Mouse (Mus musculus): ENCODE data around the gene A630001G21Rik. TPM values are rescaled to one million over a fixed set of nuclear protein-coding genes. Genes with fewer than 3 reads are reported as not detected.
"Not testable (repeated sequence)": the region's sequence is repeated elsewhere in the genome, so short reads cannot be mapped to it uniquely, and the experiment has no call there.

The A630001G21Rik gene
- 1.5 and 1.8 TPM in 2 replicates for polyA plus RNA-seq (2015; fragmentation: Nextera tagmentation; extraction: Ambion mirVana)

- WGBS, result 89% methylated on average over 4 of the region's 4 CpGs
These were observed at the start of gene A630001G21Rik for GRCm38 (mm10) chr1:85778436-85778835. TSS of gene A630001G21Rik (minus strand) at chr1:85778643.

GRCm38 (mm10) chr1:85827166-85827565, 48.7 kb upstream of the A630001G21Rik start:
- H3K27me3 ChIP-seq (replicated peaks; ENCODE audit: insufficient read depth, low read length), result no peaks in the 10 kb centered on the region
- H3K9ac ChIP-seq (replicated peaks; ENCODE audit: low read depth), result no peak overlapping the region
- H3K4me3 ChIP-seq (ENCODE audit: low read depth, low read length), result no peak overlapping the region
- H3K27ac ChIP-seq (ENCODE audit: low read length), result peak overlapping the region; percentile 16; the same call in 1 of the 2 replicates
- no peak for TF ChIP-seq CTCF (IDR thresholded peaks at IDR 0.05)
- TF ChIP-seq EP300 (IDR thresholded peaks at IDR 0.05), result peak; percentile 81
- peak; percentile 75 for ATAC-seq
- peaks cover 5% of the 10 kb centered on the region; the same call in 1 of the 2 replicates for H3K36me3 ChIP-seq (ENCODE audit: insufficient read depth, low read length)
- DNase-seq (ENCODE audit: low spot score), result peak; percentile 59
- H3K4me2 ChIP-seq (replicated peaks; ENCODE audit: low read depth, low read length), result no peak overlapping the region
- WGBS, result 52% methylated on average over 5 of the region's 5 CpGs
- H3K4me1 ChIP-seq (ENCODE audit: insufficient read depth, low read depth, low read length), result peaks cover 14% of the 10 kb centered on the region
- H3K9me3 ChIP-seq (ENCODE audit: low read length), result no peaks in the 10 kb centered on the region

More at GRCm38 (mm10) chr1:85778436-85778835, at the start of gene A630001G21Rik:
- no peak for TF ChIP-seq EP300 (IDR thresholded peaks at IDR 0.05)
- Histone ChIP-seq H3K4me3 (ENCODE audit: low read depth, low read length) (no peak within 1 kb of the TSS), H3K9me3 (ENCODE audit: low read length) (no peaks in the 10 kb centered on the region), H3K36me3 (ENCODE audit: insufficient read depth, low read length) (no peaks in the 10 kb centered on the region), H3K27me3 (replicated peaks; ENCODE audit: insufficient read depth, low read length) (no peaks in the 10 kb centered on the region), H3K9ac (replicated peaks; ENCODE audit: low read depth) (no peak within 1 kb of the TSS), H3K4me2 (replicated peaks; ENCODE audit: low read depth, low read length) (no peak within 1 kb of the TSS), H3K4me1 (ENCODE audit: insufficient read depth, low read depth, low read length) (no peaks in the 10 kb centered on the region), H3K27ac (ENCODE audit: low read length) (no peak within 1 kb of the TSS)
- ATAC-seq, result no peak
- no peak for DNase-seq (ENCODE audit: low spot score)

- WGBS, result 60% methylated on average over 3 of the region's 3 CpGs
- Histone ChIP-seq H3K36me3 (ENCODE audit: insufficient read depth, low read length) (peaks cover 12% of the 10 kb centered on the region; the same call in 1 of the 2 replicates), H3K27me3 (replicated peaks; ENCODE audit: insufficient read depth, low read length) (no peaks in the 10 kb centered on the region), H3K27ac (ENCODE audit: low read length) (no peak overlapping the region), H3K9me3 (ENCODE audit: low read length) (no peaks in the 10 kb centered on the region), H3K4me1 (ENCODE audit: insufficient read depth, low read depth, low read length) (peaks cover 14% of the 10 kb centered on the region), H3K4me2 (replicated peaks; ENCODE audit: low read depth, low read length) (no peak overlapping the region), H3K9ac (replicated peaks; ENCODE audit: low read depth) (no peak overlapping the region), H3K4me3 (ENCODE audit: low read depth, low read length) (no peak overlapping the region)
- peak; percentile 52; the same call in 1 of the 2 replicates for TF ChIP-seq EP300 (IDR thresholded peaks at IDR 0.05)
- no peak for TF ChIP-seq CTCF (IDR thresholded peaks at IDR 0.05)
- DNase-seq (ENCODE audit: low spot score), result peak; percentile 70
- ATAC-seq, result peak; percentile 77
These were observed 46.5 kb upstream of the A630001G21Rik start for GRCm38 (mm10) chr1:85824905-85825304.

- Histone ChIP-seq H3K27ac (ENCODE audit: low read length) (no peak overlapping the region), H3K4me1 (ENCODE audit: insufficient read depth, low read depth, low read length) (peaks cover 14% of the 10 kb centered on the region), H3K27me3 (replicated peaks; ENCODE audit: insufficient read depth, low read length) (no peaks in the 10 kb centered on the region), H3K36me3 (ENCODE audit: insufficient read depth, low read length) (peaks cover 22% of the 10 kb centered on the region), H3K4me3 (ENCODE audit: low read depth, low read length) (no peak overlapping the region), H3K9me3 (ENCODE audit: low read length) (no peaks in the 10 kb centered on the region), H3K4me2 (replicated peaks; ENCODE audit: low read depth, low read length) (no peak overlapping the region), H3K9ac (replicated peaks; ENCODE audit: low read depth) (no peak overlapping the region)
- WGBS, result 86% methylated on average over 8 of the region's 8 CpGs
- TF ChIP-seq EP300 (IDR thresholded peaks at IDR 0.05) (no peak), CTCF (IDR thresholded peaks at IDR 0.05) (no peak)
- ATAC-seq (no peak), DNase-seq (ENCODE audit: low spot score) (no peak)
These were observed 43.8 kb upstream of the A630001G21Rik start for GRCm38 (mm10) chr1:85822239-85822638.

GRCm38 (mm10) chr1:85819695-85820094, 41.3 kb upstream of the A630001G21Rik start:
- no peak for ATAC-seq

GRCm38 (mm10) chr1:85818121-85818520, 39.7 kb upstream of the A630001G21Rik start:
- Histone ChIP-seq H3K9ac (replicated peaks; ENCODE audit: low read depth) (no peak overlapping the region), H3K27me3 (replicated peaks; ENCODE audit: insufficient read depth, low read length) (no peaks in the 10 kb centered on the region), H3K36me3 (ENCODE audit: insufficient read depth, low read length) (peaks cover 19% of the 10 kb centered on the region), H3K4me1 (ENCODE audit: insufficient read depth, low read depth, low read length) (peaks cover 7% of the 10 kb centered on the region; the same call in 1 of the 2 replicates), H3K4me2 (replicated peaks; ENCODE audit: low read depth, low read length) (no peak overlapping the region), H3K4me3 (ENCODE audit: low read depth, low read length) (no peak overlapping the region), H3K9me3 (ENCODE audit: low read length) (no peaks in the 10 kb centered on the region), H3K27ac (ENCODE audit: low read length) (no peak overlapping the region)
- TF ChIP-seq EP300 (IDR thresholded peaks at IDR 0.05) (no peak), CTCF (IDR thresholded peaks at IDR 0.05) (no peak)
- no peak for ATAC-seq
- 81% methylated on average over 6 of the region's 6 CpGs for WGBS
- no peak for DNase-seq (ENCODE audit: low spot score)

More at GRCm38 (mm10) chr1:85819695-85820094, 41.3 kb upstream of the A630001G21Rik start:
- DNase-seq (ENCODE audit: low spot score), result no peak
- Histone ChIP-seq H3K4me1 (ENCODE audit: insufficient read depth, low read depth, low read length) (peaks cover 3% of the 10 kb centered on the region; the same call in 1 of the 2 replicates), H3K4me2 (replicated peaks; ENCODE audit: low read depth, low read length) (no peak overlapping the region), H3K9me3 (ENCODE audit: low read length) (no peaks in the 10 kb centered on the region), H3K9ac (replicated peaks; ENCODE audit: low read depth) (no peak overlapping the region), H3K27me3 (replicated peaks; ENCODE audit: insufficient read depth, low read length) (no peaks in the 10 kb centered on the region), H3K4me3 (ENCODE audit: low read depth, low read length) (no peak overlapping the region), H3K27ac (ENCODE audit: low read length) (no peak overlapping the region), H3K36me3 (ENCODE audit: insufficient read depth, low read length) (peaks cover 22% of the 10 kb centered on the region)
- TF ChIP-seq CTCF (IDR thresholded peaks at IDR 0.05) (peak; percentile 50), EP300 (IDR thresholded peaks at IDR 0.05) (no peak)
- WGBS, result 97% methylated on average over 1 of the region's 1 CpGs

GRCm38 (mm10) chr1:85814213-85814612, 35.8 kb upstream of the A630001G21Rik start:
- not testable (repeated sequence) for H3K27ac ChIP-seq (ENCODE audit: low read length); H3K9me3 ChIP-seq (ENCODE audit: low read length); H3K9ac ChIP-seq (replicated peaks; ENCODE audit: low read depth); H3K27me3 ChIP-seq (replicated peaks; ENCODE audit: insufficient read depth, low read length); DNase-seq (ENCODE audit: low spot score); ATAC-seq; H3K4me3 ChIP-seq (ENCODE audit: low read depth, low read length); H3K4me2 ChIP-seq (replicated peaks; ENCODE audit: low read depth, low read length); H3K36me3 ChIP-seq (ENCODE audit: insufficient read depth, low read length)
- peaks cover 16% of the 10 kb centered on the region; the same call in 1 of the 2 replicates for H3K4me1 ChIP-seq (ENCODE audit: insufficient read depth, low read depth, low read length)

All from lung, postnatal 0 days (tissue).